Comparison of ENCODE assay signal across 3 mouse cellular contexts in the genomic region with DNA sequence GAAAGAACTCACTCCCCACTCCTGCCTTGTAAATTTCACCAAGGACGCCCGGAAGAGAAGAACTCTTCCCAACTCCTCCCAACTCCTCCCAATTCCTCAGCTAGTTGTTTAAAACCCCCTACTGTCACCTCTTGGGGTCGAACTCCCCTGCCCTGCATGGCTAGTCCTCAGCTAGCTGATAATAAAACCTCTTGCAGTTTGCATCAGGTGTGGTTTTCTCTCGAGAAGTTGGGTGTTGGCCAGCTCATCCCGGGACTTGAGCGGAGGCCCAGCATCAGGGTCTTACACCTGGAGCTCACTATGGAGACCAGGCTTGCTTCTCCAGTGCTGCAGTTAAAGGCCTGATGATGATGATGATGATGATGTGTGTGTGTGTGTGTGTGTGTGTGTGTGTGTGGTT. TPM values are rescaled to one million over a fixed set of nuclear protein-coding genes. Genes with fewer than 3 reads are reported as not detected.
"Had no signal": no experiment of that assay in that cellular context is flagged by ENCODE, and none has a peak within 500 bp of the region (broad histone marks: within the 10 kb centered on the region; RNA-seq: fewer than 3 reads in every experiment).

No protein-coding gene starts in this region.

RNA-seq across cellular contexts. Expression of gene Fgr, which starts 55.4 kb away (rescaled TPM):
- total RNA-seq: left cerebral cortex, postnatal 14 days had no signal
- polyA plus RNA-seq: midbrain, embryonic 11.5 days; myocyte had no signal
